Mouse (Mus musculus): Measurements from ENCODE around the gene Acadl.

GRCm38 (mm10) chr1:66839755-66840438 lies 23.2 kb downstream of the Acadl start:
- no peak for TF ChIP-seq CTCF (IDR thresholded peaks at IDR 0.05; ENCODE audit: low read depth, low read length)
- TF ChIP-seq POLR2A (IDR thresholded peaks at IDR 0.05; ENCODE audit: insufficient read depth, low read length): no peak
- TF ChIP-seq EP300 (IDR thresholded peaks at IDR 0.05; ENCODE audit: insufficient read depth, low read depth, low read length): no peak

Measured in ES-Bruce4 (cell line).